Mouse (Mus musculus): Measurements from ENCODE around the gene Cers3. TPM values are rescaled to one million over a fixed set of nuclear protein-coding genes. Genes with fewer than 3 reads are reported as not detected.

Gene Cers3
- polyA plus RNA-seq, 1 experiment from 2014 or later, result 1.3 TPM

DNA sequence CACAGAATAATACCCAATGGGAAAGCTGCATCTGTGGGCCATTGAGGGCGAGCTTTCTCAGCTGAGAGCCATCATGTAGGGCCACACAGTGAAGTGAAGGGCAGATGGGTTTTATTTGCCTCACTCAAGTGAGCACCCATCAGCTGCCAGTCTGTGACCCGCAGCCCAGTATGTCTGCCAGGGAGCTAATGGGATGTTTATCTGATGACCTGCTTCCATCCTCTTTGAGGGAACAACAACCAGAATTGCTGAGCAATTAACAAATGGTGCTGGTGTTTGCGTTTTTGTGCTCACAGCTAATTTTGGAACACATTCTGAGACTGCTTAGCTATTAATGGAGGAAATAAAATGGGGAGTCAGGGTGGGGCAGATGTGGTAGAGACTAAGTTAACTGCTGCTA lies 108.9 kb downstream of the Cers3 start:
- H3K4me1 ChIP-seq, result peaks cover 6% of the 10 kb centered on the region; the same call in 1 of the 2 replicates
- no peak overlapping the region for H3K4me3 ChIP-seq
- no peaks in the 10 kb centered on the region for H3K36me3 ChIP-seq (replicated peaks)
- DNase-seq (ENCODE audit: low spot score), result no peak
- no peaks in the 10 kb centered on the region for H3K27me3 ChIP-seq (replicated peaks; ENCODE audit: low read depth, poor library complexity, severe bottlenecking)
- 81% methylated on average over 3 of the region's 3 CpGs for WGBS
- H3K27ac ChIP-seq (replicated peaks), result no peak overlapping the region
- no peaks in the 10 kb centered on the region for H3K9me3 ChIP-seq

DNA sequence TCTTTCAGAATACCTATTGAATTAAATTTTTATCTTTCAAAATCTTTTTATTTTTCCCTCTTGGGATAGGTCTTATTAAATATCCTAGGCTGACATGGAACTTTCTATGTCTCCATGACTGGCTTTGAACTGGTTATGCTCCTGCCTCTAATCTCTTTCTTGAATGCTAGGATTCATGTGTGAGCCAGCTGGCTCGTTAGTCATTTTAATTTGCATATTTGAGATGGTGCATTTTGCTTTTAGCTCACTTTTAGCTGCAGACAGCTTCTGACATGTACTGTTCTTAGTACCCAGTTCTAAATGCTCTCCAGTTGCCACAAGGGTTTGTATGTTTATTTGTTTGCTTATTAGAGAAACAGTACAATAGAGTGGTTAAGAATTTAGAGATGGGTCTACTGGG lies 114.3 kb downstream of the Cers3 start:
- Histone ChIP-seq H3K9me3 (no peaks in the 10 kb centered on the region), H3K4me3 (no peak overlapping the region), H3K27me3 (replicated peaks; ENCODE audit: low read depth, poor library complexity, severe bottlenecking) (no peaks in the 10 kb centered on the region), H3K4me1 (peaks cover 18% of the 10 kb centered on the region), H3K36me3 (replicated peaks) (no peaks in the 10 kb centered on the region), H3K27ac (replicated peaks) (no peak overlapping the region)
- DNase-seq (ENCODE audit: low spot score), result no peak
- 81% methylated on average over 1 of the region's 1 CpGs for WGBS

DNA sequence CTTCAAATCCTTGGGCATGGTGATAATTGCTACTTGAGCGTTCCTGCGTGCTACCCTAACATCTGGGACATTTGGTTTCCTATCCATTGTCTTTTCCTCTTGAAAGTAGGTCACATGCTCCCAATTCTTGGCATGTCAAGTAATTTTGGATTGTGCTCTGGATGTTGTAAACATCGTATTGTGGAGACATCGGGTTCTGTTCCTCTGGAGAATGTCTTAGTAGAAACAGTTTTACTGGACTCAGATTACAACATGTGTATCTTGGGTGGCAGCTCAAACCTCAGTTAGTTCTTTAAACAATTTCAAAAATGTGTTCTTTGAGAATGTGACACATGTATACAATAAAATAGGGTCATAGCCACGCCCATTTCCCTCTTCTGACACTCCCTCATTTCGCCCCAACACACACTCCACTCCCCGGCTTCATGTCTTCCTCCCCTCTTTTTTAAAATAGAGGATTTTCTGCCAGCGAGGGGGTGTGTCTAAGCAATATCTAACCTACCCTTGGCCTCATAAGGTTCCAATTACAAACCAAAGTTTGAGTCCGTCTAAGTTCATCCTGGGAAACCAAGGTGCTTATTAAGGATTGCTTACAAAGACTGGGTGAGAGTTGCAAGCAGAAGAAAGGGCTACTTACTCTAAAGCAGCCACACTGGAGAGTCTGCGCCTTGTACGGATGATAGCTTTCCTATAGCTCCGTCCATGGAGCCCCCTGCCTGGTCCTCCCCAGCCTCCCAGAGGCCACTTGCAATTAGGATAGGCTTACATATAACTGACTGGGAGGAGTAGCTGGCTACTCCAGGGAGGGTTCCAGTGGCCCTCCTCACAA lies 115.2 kb downstream of the Cers3 start:
- Histone ChIP-seq H3K27ac (replicated peaks) (0 out of 2 replicates have a peak overlapping the region, but pooled peaks have one; percentile 8), H3K36me3 (replicated peaks) (no peaks in the 10 kb centered on the region), H3K27me3 (replicated peaks; ENCODE audit: low read depth, poor library complexity, severe bottlenecking) (no peaks in the 10 kb centered on the region), H3K4me3 (no peak overlapping the region), H3K9me3 (no peaks in the 10 kb centered on the region), H3K4me1 (peaks cover 18% of the 10 kb centered on the region)
- WGBS, result 62% methylated on average over 12 of the region's 12 CpGs
- peak; percentile 37 for DNase-seq (ENCODE audit: low spot score)

DNA sequence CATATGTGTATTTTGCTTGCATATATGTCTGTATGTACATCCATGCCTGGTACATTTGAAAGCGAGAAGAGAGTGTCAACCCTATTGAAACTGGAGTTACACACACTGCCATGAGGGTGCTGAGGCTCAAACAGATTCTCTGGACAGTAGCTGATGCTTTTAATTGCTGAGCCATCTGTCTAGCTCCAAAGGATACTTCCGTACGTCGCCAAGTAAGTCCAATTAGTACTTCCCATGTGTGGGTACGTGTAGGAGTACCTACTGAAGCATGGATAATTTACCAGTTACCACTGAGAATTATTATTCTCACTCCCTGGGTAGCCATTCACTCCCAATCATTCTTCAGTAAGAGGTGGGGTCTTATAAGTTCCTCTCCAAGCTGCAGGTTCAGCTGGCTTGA lies 115.9 kb downstream of the Cers3 start:
- H3K4me3 ChIP-seq, result no peak overlapping the region
- no peaks in the 10 kb centered on the region for H3K27me3 ChIP-seq (replicated peaks; ENCODE audit: low read depth, poor library complexity, severe bottlenecking)
- H3K36me3 ChIP-seq (replicated peaks), result no peaks in the 10 kb centered on the region
- no peaks in the 10 kb centered on the region for H3K9me3 ChIP-seq
- no peak for DNase-seq (ENCODE audit: low spot score)
- H3K27ac ChIP-seq (replicated peaks), result no peak overlapping the region
- WGBS, result 79% methylated on average over 5 of the region's 5 CpGs
- H3K4me1 ChIP-seq, result peaks cover 18% of the 10 kb centered on the region

DNA sequence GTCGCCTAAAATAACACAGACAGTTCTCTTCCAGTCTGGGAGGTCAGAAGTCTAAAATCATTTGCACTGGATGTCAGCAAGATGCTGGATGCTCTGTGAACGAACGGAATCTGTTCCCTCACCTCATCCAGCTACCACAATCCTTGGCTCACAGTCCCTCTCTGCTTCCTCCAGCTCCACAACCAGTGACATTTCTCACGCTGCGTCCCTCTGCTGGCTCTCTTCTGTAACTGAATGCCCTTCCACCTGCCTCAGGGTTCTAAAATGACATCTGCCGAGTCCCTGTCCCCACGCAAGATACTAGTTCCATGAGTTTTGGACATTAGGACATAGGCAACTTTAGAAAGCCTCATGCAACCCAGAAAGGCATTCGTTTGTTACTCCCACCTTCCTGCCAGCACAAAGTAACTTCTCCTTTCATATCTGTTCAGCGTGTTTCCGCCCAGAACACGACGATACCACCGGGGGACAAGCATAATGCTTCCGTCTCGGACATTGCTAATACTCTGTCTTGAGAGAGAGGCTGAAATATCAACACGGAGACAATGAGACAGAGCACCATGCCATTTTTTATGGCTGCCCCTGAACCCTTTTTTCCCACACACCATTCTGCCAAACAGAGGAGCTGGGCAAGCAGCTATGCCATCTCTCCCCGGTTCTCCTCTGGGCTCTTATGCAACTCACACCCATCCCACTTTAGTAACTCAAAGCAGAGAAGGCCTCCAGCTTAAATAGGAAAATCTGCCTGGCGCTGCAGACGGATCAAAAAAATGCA lies 123.8 kb downstream of the Cers3 start:
- H3K9me3 ChIP-seq, result no peaks in the 10 kb centered on the region
- H3K27me3 ChIP-seq (replicated peaks; ENCODE audit: low read depth, poor library complexity, severe bottlenecking), result no peaks in the 10 kb centered on the region
- 0 out of 2 replicates have a peak overlapping the region, but pooled peaks have one; percentile 11 for H3K27ac ChIP-seq (replicated peaks)
- peaks cover 24% of the 10 kb centered on the region for H3K4me1 ChIP-seq
- WGBS, result 83% methylated on average over 19 of the region's 19 CpGs
- H3K36me3 ChIP-seq (replicated peaks), result no peaks in the 10 kb centered on the region
- no peak for DNase-seq (ENCODE audit: low spot score)
- no peak overlapping the region for H3K4me3 ChIP-seq

DNA sequence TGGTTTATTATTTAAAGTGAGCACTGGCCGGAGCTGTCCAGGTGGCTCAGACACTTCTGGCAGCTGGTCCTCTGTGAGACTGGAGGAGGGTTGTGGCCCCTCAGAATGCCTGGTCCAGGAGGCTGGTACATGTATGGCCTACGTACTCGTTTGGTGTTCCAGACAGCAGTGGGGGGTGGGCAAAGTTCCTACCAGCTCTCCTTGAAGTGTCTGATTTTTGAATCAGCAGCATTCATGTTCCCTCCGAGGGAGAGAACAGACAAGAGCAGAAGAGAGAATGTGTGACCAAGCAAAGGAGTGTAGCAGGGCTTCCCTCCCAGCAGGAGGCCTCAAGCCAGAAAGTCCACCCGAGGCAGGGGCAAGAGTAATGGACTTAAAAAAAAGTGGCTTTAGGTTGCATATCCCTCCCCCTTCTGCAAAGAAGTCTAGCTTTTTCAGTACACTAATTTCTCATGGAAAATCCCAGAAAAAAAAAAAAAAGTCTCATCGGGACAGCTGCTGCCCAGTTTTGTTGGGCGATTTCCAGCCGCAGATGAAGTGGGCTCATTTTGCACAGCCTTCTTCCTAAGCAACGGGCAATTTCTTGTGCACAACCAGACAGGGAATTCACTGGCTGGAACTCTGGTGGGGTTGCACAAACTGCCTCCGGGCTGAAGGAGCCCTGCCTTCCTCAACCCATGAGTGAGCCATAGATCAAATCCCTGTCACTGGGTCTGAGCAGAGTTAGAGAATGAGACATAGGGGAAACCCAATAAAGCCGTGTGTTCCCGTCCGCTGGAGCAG lies 124.6 kb downstream of the Cers3 start:
- no peak for DNase-seq (ENCODE audit: low spot score)
- Histone ChIP-seq H3K27me3 (replicated peaks; ENCODE audit: low read depth, poor library complexity, severe bottlenecking) (no peaks in the 10 kb centered on the region), H3K4me1 (peaks cover 26% of the 10 kb centered on the region), H3K9me3 (no peaks in the 10 kb centered on the region), H3K27ac (replicated peaks) (no peak overlapping the region; the same call in 1 of the 2 replicates), H3K4me3 (no peak overlapping the region), H3K36me3 (replicated peaks) (no peaks in the 10 kb centered on the region)
- WGBS, result 65% methylated on average over 13 of the region's 13 CpGs

DNA sequence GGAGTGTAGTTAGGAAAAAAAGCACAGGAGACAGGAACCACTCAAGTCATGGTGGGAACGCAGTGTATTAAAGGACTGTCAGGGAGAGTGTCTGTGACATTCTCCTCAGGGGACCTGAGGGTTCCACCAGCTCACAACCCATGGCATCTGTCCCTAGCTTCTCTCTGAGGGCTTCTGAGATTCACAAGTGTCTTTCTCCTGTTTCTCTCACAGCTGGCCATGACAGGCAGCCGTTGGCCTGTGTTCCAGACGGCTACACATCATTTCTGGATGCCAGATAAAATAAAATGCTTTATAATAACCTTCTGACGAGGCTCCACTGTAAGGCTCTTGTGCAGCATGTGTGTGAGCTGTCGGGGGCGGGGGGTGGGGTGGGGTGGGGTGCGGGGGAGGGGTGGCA lies 128.2 kb downstream of the Cers3 start:
- no peaks in the 10 kb centered on the region for H3K36me3 ChIP-seq (replicated peaks)
- H3K27me3 ChIP-seq (replicated peaks; ENCODE audit: low read depth, poor library complexity, severe bottlenecking), result no peaks in the 10 kb centered on the region
- H3K4me3 ChIP-seq, result no peak overlapping the region
- WGBS, result 80% methylated on average over 7 of the region's 7 CpGs
- H3K4me1 ChIP-seq, result peaks cover 26% of the 10 kb centered on the region
- no peak for DNase-seq (ENCODE audit: low spot score)
- H3K27ac ChIP-seq (replicated peaks), result no peak overlapping the region
- H3K9me3 ChIP-seq, result no peaks in the 10 kb centered on the region

DNA sequence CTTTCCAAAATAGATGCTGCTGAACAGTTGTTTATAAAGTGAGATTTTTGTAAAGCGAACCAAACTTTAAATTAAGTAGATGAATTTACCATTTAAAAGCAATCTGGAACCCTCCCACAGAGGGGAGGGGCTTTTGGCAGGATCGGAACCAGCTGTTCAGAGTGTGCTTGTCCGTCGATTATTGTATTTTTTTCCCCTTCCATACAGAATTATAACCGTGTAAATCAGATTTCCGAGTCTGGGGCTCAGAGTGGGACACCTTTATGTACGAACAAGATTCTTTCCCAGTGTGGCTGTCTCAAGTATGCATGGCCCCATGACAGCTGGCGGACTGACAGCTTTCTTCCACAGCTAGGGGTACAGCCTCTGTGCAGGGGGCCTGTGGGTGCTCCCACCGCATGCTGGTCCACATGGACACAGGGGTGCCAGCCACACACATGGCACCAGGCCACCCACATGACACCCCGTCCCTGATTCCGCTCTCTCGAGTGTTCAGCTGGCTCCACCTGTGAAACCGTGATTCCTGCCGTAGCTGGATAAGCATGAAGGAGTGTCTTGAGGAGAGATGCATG lies 128.7 kb downstream of the Cers3 start:
- Histone ChIP-seq H3K27me3 (replicated peaks; ENCODE audit: low read depth, poor library complexity, severe bottlenecking) (no peaks in the 10 kb centered on the region), H3K27ac (replicated peaks) (no peak overlapping the region), H3K4me3 (no peak overlapping the region), H3K36me3 (replicated peaks) (no peaks in the 10 kb centered on the region), H3K9me3 (no peaks in the 10 kb centered on the region), H3K4me1 (peaks cover 29% of the 10 kb centered on the region)
- WGBS, result 82% methylated on average over 14 of the region's 14 CpGs
- DNase-seq (ENCODE audit: low spot score), result no peak

DNA sequence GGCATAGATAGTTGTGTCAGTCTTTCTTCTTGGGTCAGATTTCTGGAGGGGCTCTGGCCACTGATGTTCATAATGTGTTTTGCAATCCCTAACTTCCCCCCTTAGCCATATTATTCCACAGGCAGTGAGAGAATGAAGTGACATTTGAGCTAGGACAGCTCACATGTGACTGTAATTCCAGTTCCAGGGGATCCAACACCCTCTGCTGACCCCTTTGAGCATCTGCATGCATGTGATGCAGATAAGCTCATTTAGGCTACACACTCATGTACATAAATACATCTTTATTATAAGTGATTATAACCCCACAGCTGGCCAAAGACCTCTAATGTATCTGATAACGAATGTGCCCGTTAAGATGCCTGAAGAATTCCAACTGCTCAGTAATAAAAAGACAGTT lies 129.9 kb downstream of the Cers3 start:
- WGBS, result 95% methylated on average over 2 of the region's 2 CpGs
- Histone ChIP-seq H3K27ac (replicated peaks) (no peak overlapping the region), H3K36me3 (replicated peaks) (no peaks in the 10 kb centered on the region), H3K27me3 (replicated peaks; ENCODE audit: low read depth, poor library complexity, severe bottlenecking) (no peaks in the 10 kb centered on the region), H3K4me1 (peaks cover 17% of the 10 kb centered on the region), H3K4me3 (no peak overlapping the region), H3K9me3 (no peaks in the 10 kb centered on the region)
- DNase-seq (ENCODE audit: low spot score), result no peak

Other genes starting within 250 kb of the Cers3 start
- gene Asb7, start 53.9 kb upstream of the Cers3 start, polyA plus RNA-seq (2016; fragmentation: Nextera tagmentation; extraction: Ambion mirVana), result 18.2 and 20.1 TPM in 2 replicates
- 21.8 and 24.3 TPM in 2 replicates for gene Lins1, start 53.6 kb upstream of the Cers3 start, polyA plus RNA-seq (2016; fragmentation: Nextera tagmentation; extraction: Ambion mirVana)
- 2.4 and 2.6 TPM in 2 replicates for gene Adamts17, start 96.2 kb downstream of the Cers3 start, polyA plus RNA-seq (2016; fragmentation: Nextera tagmentation; extraction: Ambion mirVana)

Measured in embryonic facial prominence, embryonic 10.5 days (tissue).